Mouse (Mus musculus): ENCODE measurements around the gene Gpnmb.

Gpnmb gene

GRCm38 (mm10) chr6:49096421-49096820, 60.1 kb downstream of the Gpnmb start:
- DNase-seq (ENCODE audit: low read depth, low spot score): no peak

DNA sequence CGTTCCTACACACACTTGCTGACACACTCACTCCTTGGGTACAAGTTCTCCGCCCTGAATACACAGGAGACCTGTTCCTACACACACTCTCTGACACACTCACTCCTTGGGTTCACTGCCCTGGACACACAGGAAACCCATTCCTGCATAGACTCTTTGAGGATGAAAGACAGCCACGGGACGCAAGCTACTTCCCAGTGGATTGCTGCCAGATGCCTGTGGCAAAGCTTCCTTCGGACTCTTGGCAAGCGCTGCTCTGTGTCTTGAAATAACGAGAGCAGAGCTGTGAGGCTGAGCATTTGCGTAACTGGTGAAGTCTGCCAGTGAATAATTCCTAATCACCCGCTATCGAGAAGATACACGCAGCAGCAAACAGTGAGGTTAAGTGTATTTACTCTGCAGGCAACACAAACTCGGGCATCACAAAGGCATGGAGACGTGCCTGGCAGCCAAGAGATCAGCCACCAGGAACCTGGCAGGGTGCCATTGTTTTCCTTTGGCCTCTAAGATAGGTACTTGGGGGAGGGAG, 60.7 kb downstream of the Gpnmb start:
- DNase-seq (ENCODE audit: low read depth, low spot score): peak; percentile 49

DNA sequence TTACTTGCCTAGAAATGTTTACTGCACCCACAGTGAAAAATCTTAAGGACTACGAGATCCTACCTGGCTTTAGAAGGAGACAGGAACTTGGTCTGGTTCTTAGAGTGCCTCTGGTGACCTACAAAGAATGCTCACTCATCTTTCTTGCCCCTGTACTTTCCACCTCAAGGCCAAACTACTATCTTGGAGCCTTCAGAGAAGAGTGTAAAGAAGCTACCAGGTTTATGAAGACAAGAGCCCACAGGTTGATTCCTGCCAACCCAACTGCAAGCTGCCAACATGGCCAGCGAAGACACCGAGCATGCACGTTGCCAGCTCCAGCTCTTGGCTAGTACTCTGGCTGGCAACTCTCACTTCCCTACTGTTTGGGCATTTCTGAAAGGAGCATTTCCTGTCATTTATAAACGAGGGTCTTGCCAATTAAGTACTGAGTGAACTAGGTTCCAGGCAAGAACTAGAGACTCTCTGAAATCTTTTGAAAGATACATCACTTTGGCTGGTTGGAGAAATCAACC, 61.3 kb downstream of the Gpnmb start:
- no peak for DNase-seq (ENCODE audit: low read depth, low spot score)

GRCm38 (mm10) chr6:49099086-49099485, 62.7 kb downstream of the Gpnmb start:
- peak; percentile 94 for DNase-seq (ENCODE audit: low read depth, low spot score)

DNA sequence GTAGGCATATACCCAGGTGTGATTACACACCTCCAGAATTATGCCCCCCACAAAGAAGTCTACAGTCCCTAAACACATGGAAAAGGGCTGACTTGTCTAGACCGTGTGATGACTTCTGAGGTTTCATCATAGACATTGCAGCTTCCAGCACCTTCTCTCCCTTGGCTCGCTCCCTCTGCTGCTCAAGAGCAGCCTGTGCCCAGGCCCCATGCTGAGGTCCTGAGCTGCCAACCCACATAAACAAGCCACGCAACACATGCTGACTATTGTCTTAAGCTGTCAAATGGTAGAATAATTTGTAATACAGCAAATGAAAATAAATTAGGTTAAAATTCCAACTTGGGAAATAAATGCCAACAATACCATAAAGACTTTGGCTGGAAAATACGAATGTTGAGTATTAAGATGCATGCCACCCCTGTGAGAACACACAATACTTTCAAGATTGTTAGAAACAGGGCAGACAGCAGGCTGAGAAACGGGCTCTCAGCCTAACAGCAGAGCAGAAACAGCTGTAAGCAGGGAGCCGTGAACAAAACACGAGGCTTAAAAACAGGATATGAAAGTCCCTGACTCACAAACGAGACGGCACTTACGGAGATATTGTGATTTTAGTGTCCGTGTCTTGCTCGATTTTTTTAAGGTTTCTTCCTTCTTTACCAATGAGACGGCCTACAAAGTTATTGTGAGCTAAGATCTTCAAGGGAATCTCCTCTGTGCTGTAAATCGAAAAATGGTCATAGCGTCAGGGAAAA, 70.6 kb downstream of the Gpnmb start:
- DNase-seq (ENCODE audit: low read depth, low spot score): no peak

- no peak for DNase-seq (ENCODE audit: low read depth, low spot score)
Observed at GRCm38 (mm10) chr6:49109196-49109595, 72.8 kb downstream of the Gpnmb start.

DNA sequence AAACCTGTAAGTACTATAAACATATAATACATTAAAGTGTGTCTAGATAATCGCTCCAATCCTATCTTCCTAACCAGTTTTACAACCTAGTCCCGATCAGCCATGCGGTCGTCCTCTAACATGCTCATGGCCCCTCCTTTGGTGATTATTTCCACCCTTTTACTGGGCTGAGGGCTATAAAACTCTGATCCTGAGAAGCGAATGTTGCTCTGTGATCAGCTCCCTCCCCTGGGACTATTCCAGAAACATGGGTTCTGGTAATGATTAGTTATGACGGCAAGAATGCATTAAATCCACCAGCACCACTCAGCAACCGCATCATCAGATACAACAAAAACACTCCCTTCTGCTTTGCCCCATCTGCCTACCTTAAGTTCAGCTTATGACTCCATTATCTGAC, 77.5 kb downstream of the Gpnmb start:
- no peak for DNase-seq (ENCODE audit: low read depth, low spot score)

DNA sequence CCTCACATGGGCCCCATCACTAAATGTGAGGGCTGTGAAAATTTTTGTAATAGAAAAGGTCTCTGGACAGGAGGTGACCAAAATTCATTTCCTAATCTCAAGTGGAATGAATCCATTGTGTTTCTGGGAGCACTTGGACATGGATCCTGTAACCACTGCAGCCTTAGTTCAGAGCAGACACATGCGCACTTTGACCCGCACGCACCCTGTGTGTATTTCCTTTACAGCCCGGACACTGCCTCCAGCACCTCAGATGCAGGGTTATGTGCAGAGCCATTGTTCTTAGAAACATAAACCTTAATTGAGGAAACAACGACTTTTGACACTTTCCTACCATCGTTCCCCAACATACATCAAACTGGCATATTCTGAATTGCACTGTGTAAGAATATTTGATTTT, 78.1 kb downstream of the Gpnmb start:
- no peak for DNase-seq (ENCODE audit: low read depth, low spot score)

DNA sequence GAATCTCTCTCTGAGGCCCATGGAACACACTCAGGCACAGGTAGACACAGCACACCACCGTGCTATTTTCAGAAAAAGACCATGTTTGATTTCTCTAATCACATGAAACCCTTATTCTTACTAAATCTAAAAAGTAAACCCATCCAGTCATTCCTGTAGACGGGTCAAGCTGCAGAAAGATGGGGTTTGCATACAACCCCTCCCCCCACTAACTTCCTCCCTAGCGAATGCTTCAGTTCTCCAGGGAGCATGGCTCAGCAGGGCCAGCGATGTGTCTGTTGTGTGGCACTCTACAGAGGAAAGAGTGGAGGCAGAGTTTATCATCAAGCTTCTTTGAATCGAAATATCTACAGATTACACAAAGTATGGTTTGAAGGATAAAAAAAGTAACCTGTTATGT, 79.2 kb downstream of the Gpnmb start:
- no peak for DNase-seq (ENCODE audit: low read depth, low spot score)

DNA sequence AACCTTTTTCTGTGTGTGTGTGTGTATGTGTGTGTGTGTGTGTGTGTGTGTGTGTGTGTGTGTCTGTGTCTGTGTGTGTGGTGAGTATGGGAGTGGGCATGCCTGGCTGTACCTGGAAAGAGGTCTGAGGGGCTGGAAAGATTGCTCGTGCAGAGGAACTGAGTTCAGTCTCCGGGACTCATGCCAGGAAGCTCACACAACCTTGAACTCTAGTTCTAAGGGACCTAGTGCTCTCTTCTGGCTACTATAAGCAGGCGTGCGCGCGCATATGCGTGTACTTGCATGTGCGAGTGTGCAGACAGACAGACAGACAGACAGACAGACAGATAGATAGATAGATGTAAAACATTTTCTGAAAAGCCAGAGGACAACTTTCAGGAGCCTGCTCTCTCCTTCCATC, 79.9 kb downstream of the Gpnmb start:
- DNase-seq (ENCODE audit: low read depth, low spot score): no peak

- DNase-seq (ENCODE audit: low read depth, low spot score): no peak
Observed at GRCm38 (mm10) chr6:49118446-49118845, 82.1 kb downstream of the Gpnmb start.

DNA sequence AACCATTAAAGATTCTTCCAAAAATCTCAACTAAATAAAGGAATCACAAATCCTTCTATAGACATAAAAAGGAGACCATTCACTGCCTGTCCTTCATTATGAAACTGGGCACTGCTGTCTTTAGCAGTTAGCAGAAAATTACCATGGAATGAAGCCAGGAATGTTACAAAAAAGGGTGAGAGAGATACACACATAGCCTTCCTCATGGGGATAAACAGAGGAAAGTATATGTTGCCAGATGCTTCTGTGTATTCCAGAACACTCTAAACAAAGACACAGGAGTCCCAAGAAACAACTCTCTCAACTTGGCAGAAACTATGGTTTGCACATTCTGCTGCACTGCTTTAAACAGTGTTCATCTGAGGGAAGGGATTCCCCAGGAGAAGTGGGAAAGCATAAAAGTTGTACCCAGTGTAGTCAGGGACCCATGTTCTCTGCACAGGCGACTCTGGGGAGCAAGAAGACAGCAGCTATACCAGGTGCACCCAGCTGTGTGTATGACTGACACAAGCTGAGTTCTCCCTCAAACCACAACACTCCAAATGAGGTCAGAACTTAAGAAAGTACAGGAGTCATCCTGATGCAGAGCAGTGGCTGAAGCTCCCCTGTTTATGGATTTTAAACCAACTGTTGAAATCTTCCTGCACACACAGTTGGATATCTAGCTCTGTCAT, 83.3 kb downstream of the Gpnmb start:
- DNase-seq (ENCODE audit: low read depth, low spot score): no peak

- DNase-seq (ENCODE audit: low read depth, low spot score): peak; percentile 30
Observed at GRCm38 (mm10) chr6:49120370-49120769, 84.0 kb downstream of the Gpnmb start.

All from ZHBTc4 (cell line).